Mouse (Mus musculus): ENCODE results near the gene Alox15.

DNA sequence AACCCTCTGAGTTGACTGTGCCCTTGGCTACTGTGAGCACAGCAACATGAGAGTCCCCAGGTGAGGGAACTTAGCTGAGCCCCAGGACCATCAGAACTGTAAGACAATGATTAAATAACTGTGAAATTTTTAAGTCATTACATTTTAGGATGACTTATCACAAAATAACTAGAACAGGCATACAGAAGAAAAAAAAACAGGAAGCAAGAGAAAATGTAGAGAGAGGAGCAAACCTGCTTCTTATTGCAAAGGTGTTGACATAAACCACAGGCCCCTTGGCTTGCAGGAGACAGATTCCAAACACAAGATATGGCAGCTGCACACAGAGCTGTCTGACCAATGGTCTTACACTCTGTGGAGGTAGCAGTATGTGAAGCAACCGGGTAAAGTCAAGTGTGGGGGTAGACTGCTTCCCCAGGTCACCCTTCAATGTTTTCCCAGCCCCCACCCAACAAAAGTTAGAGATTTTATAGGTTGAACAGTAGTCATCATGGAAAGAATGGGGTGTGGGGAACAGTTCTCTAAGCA, 28.7 kb upstream of the Alox15 start:
- TF ChIP-seq POLR2A (IDR thresholded peaks at IDR 0.05; ENCODE audit: control insufficient read depth, extremely low read depth, insufficient read depth, low read length, poor library complexity), result no peak
- TF ChIP-seq CTCF (IDR thresholded peaks at IDR 0.05; ENCODE audit: borderline replicate concordance, control insufficient read depth, extremely low read depth, insufficient read depth, low read length, poor library complexity), result no peak

Data from thymus, adult 2 months (tissue).